Mouse (Mus musculus) kidney, adult 2 months (tissue): ENCODE data around the gene Lix1l.

Source experiments
- CTCF ChIP-seq: fragments of 200-500 bp; conservative IDR thresholded peaks from 2 replicates; pipeline ENCODE4 v1.5.1; 2011; ENCODE audit warnings: low read depth, mild to moderate bottlenecking, control low read depth, low read length, moderate library complexity, mixed read lengths; ENCODE audit not compliant: insufficient read depth, insufficient read length
- POLR2A ChIP-seq: fragments of 200-500 bp; IDR thresholded peaks from one replicate; pipeline ENCODE4 v1.6.1; 2011; ENCODE audit warnings: low read depth, low read length, control low read depth

DNA sequence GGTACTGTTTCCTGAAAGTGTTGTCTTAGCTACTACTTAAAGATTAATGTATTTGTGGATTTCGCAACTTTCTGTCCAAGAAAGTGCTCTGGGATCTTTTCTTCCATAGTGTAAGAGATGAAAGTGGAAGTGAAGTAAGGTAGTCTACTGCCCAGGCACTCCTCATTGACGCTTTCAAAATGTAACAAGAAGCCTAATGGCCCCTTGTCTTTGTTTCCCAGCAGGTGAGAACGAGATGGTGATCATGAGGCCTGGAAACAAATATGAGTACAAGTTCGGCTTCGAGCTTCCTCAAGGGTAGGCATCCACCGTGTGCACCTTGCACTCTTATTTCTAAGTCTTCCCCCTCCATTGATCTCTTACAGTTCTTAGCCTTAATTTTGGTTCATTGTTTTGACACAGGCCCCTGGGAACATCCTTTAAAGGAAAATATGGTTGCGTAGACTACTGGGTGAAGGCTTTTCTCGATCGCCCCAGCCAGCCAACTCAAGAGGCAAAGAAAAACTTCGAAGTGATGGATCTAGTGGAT lies 42.2 kb upstream of the Lix1l start:
- TF ChIP-seq POLR2A, result no peak
- no peak for TF ChIP-seq CTCF
